Mouse (Mus musculus) stomach, postnatal 0 days (tissue): ENCODE results near the gene Dot1l.

Experiments
- CTCF ChIP-seq: IDR thresholded peaks from 2 replicates; pipeline ENCODE4 v1.5.1; 2016; ENCODE audit warnings: antibody characterized with exemption, low read depth, mild to moderate bottlenecking, moderate library complexity
- EP300 ChIP-seq: optimal IDR thresholded peaks from 2 replicates; pipeline ENCODE3; 2016; ENCODE audit warnings: antibody characterized with exemption

DNA sequence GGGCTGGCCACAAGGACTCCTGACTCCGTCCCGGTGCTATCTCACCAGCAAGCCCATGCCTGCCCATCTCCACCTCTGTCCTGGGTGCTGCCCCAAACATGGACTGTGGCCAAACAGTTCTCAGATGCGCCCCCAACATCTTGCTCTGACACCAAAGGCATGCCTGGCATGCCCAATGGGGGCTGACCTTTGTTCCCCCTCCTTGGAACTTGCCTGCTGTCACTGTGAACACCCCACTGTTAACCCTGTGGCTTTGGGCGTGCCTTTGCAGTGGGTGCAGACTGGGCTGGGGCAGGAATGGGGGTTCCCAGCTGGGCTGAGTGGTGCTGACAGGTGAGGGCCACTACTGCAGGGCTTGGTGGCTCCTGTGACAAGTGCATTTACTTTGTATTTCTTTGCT is 38.8 kb downstream of the Dot1l start:
- TF ChIP-seq CTCF (no peak), EP300 (no peak)
